Mouse (Mus musculus) ES-E14 (cell line): ENCODE data around the gene Dchs1.

Experiments used
- CHD2 ChIP-seq: IDR thresholded peaks from 2 replicates; pipeline ENCODE4 v1.6.1; 2014; ENCODE audit warnings: mild to moderate bottlenecking, low read depth, low read length, inconsistent platforms
- HCFC1 ChIP-seq: IDR thresholded peaks from 2 replicates; pipeline ENCODE4 v1.6.1; 2012; ENCODE audit warnings: low read length, inconsistent platforms, borderline replicate concordance; ENCODE audit not compliant: insufficient read depth
- MAFK ChIP-seq: IDR thresholded peaks from 2 replicates; pipeline ENCODE4 v1.6.1; 2014; ENCODE audit warnings: mild to moderate bottlenecking, low read depth, low read length, inconsistent platforms; ENCODE audit not compliant: insufficient read depth
- ZC3H11A ChIP-seq: IDR thresholded peaks from 2 replicates; pipeline ENCODE4 v1.6.1; 2012; ENCODE audit warnings: low read depth, mild to moderate bottlenecking, inconsistent platforms, low read length, borderline replicate concordance
- ZNF384 ChIP-seq: IDR thresholded peaks from 2 replicates; pipeline ENCODE4 v1.6.1; 2012; ENCODE audit warnings: low read depth, low read length, inconsistent platforms

- TF ChIP-seq MAFK (no peak), ZC3H11A (no peak), CHD2 (no peak), HCFC1 (no peak), ZNF384 (no peak)
Observed at GRCm38 (mm10) chr7:105773041-105773440, 14.4 kb downstream of the Dchs1 start.
